Mouse (Mus musculus) right cerebral cortex, adult 2 months (tissue): ENCODE results near the gene Wdr34.
"Not testable (repeated sequence)": the region's sequence is repeated elsewhere in the genome, so short reads cannot be mapped to it uniquely, and the experiment has no call there.

ENCODE experiments used
- DNase-seq, 2 experiments: peaks; one replicate each; pipeline ENCODE4 v3.0.0; 2021 to 2022; ENCODE audit warnings: low spot score in 2 of 2

Gene Wdr34

DNA sequence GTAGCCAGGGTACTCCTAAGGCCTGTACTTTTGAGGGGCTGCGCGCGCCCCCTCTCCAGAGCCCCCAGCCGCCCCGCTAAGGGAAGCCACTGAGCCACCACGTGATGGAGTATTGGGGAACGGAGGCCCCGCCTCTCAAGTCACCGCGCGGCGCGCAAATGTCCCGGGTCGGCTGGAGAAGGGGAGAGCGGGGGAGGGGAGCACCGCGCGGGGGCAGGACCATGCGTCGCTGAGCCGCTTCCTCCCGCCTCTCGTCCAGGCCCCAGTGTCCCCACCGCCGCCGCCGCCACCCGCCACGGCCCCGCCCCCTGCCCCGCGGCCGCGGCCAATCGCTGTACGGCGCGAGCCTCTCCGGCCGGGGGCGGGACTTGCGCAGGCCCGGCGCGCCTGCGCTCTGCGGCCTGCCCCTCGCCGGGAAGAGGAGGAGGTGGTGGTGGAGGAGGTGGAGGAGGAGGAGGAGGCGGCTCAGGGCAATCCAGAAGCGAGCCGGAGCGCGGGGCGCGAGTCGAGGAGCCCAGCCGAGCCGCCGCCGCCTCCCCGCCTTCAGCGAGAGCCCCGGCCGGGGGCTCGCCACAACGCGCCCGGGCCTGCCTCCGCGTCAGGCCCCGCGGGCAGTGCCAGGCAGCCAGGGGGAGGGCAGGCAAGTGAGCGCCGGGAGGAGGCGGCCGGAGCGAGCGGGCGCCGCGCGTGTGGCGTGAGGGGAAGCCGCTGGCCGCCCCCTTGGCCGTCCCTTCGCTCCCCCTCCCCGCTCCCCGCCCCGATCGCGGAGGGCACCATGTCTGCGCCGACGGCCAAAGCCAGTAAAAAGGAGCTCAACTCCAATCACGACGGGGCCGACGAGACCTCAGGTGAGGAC lies 17.6 kb upstream of the Wdr34 start:
- peak; percentile 82 to 85 for DNase-seq

DNA sequence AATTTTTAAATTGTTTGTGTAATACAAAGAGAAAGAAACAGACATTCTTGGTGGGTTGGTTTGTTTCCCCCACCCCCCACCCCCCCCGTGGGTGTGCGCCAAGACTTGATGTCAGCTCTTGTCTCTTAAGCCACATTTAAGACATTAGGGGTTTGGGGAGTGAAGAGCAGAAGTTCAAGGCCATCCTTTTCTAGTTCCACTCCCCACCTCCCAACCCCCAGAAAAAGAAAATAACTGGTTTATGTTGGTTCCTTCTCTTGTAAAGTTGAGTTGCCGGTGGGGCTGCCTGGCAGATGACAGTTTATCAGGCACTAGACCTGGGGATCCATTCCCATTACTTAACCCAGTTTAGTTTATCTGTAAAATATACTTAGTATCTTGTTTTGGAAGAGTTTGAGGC lies 15.6 kb upstream of the Wdr34 start:
- DNase-seq: no peak

DNA sequence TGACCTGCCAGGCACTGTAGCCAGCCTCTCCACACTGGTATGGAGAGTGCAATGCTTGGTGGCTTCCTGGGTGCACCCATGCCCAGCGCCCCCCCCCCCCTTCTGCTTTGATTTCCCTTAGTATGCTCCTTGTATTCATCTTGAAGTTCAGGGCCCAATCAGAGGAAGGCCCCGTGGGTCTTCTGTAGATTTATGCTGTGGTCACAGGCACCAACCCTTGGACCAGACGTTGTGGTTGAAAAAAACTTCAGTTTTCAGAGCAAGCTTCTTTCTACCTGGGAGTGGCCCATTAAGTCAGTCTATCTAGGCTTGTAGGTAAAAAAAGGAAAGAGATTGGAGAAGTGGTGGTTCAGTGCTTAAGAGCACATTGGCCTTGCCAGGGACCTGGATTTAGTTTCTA lies 15.1 kb upstream of the Wdr34 start:
- DNase-seq: no peak

DNA sequence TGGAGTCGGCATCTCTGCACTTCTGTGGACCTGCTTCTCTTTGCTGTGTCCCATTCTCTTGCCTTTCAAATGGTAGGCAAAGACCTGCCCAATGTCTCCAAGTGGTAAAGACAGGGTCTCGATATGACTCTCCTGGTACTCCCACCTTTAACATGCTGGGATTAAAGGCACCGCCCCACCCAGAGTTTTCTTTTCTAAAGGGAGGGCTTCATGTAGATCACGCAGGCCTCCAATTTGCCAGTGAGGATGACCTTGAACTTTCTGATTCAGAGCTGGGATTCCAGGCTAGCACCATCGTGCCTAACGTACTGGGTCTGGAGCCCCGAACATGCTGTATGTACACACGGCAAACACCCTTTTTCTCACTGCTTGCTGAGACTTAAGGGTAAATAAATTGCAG lies 14.6 kb upstream of the Wdr34 start:
- DNase-seq: no peak

DNA sequence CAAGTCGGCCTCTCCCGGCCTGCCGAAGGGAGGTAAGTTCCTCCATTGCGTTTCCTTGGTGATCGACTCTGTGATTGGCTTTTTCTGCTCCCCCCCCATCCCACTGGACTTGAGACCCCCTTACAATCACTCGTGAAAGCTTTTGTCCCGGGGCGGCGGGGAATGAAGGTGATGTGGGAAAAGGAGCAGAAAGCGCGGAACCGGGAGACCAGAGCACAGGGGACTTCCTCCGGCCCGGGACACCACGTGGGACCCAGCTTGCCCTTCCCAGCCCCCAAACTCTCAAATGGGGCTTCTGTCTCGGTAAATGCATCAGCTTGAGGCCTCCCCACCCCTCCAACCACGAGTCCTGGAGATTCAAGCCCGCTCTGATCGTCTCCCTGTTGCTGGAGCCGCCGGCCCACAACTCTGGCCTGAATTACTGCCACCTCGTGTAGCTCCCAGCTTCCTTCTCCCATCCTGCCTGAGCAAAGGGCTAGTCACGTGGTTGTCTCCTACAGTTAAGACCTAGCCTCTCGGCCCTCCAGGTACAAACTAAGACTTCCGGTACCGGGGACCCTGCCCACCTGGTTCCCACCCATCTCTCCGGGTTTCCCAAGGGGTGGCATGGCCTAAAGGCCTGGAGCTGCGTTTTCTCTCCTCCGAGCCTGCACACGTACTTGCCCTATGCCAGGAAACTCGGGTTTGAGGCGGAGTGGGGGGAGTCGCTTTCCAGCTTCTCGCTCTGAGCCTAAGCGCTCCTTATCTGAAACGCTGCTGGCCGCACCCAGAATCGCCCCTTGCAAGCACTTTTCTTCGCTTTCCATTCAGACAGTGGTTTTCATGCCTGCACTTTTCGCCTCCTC lies 13.8 kb upstream of the Wdr34 start:
- DNase-seq: peak; percentile 27 to 38

DNA sequence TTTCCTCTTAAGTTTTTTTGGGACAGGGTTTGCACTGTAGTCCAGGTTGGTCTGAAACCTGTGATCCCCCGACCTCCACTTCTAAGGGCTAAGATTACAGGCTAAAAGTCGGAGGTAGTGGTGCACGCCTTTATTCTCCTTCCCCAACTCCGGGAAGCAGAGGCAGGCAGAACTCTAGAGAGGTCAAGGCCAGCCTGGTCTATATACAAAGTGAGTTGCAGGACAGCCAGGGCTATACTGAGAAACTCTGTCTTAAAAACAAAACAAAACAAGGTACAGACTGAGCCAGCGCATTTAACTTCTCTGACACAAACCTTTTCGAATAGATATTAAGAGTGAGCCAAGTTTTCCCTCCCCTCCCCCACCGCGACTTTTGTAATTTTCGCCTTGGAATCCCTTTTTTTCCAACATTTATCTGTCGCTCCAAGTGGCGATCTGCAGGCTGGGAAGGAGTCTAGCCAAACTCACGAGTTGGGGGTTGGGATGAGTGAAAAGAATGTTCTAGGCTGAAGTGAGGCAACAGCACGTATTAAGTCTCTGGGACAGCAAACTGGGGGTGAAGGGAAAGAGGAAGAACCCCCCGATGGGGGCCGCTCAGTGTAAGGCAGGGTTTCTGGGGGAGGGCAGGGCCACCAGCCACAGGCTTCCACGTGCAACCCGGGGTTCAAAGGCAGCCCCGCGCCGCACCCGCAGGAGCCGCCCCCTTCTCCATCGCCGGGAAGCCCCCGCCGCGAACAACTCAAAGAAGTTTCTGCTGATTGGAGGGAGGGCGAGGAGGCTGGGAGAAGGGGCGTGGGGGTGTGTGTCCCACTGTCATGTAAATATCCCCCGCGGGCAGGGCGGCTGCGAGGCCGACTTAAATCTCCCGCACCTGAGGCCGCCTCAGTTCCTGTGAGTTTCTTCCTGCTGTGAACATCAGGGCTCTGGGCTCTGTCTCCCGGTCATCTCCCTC lies 12.8 kb upstream of the Wdr34 start:
- DNase-seq: no peak

DNA sequence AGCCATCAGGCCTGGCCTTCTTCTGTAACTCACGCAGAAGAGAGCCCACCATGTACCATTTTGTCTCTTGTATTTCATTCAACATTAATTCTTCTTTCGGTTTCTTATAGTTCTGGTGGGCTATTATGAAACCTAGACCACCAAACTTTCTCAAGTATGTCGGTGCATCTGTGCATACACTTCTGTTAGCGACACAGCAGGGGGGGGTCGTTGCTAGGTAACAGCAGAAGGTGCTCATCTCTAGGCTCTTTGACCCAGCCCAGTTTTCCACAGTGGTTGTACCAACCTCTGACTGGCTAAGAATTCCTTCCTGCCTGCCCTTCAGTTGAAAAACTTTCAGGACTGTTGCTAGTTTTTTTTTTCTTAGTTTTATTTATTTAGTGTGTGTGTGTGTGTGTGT lies 9.7 kb upstream of the Wdr34 start:
- no peak for DNase-seq

DNA sequence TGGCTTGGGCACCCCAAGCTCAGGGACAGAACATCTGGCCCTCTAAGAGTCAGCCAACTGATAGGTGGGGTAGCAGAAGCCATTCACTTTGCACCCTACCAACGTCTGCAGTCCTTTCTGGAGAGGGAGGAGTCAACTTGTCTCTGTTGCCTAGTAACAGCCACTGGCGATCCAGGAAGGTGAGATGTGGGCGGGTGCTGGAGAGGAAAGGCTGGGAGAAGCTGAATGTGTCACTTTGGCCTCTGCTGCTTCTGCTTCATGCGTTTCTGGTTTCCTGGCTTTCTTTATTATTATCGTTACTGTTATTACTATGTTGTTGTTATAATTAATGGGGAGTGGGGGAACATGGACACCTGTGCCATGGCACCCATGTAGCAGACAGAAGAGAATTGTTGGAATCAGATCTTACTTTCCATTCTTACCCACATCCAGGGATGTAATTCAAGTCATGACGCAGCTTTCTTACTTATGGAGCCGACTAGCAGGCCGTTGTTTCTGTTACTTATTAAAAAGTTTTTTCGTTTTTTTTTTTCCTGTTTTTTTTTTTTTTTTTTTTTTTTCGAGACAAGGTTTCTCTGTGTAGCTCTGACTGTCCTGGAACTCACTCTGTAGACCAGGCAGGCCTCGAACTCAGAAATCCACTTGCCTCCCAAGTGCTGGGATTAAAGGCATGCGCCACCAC lies 8.7 kb upstream of the Wdr34 start, which contains the start of gene Set:
TSS of gene Set (plus strand) at position 156 of the 682 bp plus-strand sequence.
- DNase-seq: no peak

DNA sequence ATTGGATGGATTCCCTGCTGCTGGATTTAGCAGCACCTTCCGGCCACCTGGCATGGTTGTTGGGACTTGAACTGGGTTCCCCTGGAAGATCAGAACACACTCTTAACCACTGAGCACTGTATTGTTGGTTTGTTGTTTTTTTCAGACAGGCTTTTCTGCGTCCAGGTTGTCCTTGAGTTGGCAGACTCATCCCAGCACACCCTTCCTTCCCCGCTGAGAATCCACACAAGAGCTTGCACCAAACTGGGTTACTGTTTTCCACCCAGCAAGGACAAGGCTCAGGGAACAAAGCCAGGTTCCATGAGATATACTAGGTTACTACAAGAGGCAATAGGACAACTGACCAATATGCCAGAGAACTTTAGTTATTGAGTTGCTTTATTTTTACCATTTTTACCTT lies 8.1 kb upstream of the Wdr34 start:
- DNase-seq: no peak

DNA sequence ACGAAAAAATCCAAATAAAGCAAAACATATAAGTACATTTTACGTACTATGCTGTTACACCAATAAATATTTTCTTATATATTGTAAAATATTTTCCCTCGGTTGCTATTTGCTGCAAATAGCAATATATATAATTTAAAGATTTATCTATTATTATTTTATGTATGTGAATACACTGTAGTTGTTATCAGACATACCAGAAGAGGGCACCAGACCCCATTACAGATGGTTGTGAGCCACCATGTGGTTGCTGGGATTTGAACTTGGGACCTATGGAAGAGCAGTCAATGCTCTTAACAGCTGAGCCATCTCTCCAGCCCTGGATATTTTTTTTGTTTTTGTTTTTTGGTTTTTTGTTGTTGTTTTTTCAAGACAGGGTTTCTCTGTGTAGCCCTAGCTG lies 6.6 kb upstream of the Wdr34 start:
- not testable (repeated sequence) for DNase-seq

DNA sequence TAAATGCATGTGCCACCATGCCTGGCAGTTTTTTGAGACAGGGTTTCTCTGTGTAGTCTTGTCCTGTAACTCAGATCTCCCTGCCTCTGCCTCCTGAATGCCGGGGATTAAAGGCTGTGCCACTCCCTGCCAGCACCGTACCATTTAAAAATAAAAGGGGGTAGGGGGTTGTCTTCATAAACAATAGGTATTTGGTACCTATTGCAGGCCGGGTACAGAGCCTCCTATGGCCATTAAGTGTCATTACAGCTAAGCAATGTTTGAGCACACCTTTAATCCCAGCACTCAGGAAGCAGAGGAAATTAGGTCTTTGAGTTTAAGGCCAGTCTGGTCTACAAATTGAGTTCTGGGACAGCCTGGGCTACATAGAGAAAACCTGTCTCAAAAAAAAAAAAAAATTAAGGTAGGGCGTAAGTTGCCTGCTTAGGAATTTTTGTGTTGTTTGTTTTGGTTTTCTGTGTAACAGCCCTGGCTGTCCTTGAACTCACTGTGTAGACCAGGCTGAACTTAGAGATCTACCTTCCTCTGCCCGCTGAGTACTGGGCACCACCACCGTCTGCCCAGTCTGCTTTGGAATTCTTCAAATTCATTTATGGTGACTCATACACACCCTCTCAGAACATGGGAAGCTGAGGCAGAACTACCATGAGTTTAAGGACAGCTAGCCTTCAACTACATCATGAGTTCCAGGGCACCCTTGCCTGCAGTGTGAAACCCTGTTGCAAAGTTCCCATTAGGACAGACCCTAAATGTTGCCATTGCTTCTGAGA lies 3.5 kb upstream of the Wdr34 start:
- DNase-seq: no peak

DNA sequence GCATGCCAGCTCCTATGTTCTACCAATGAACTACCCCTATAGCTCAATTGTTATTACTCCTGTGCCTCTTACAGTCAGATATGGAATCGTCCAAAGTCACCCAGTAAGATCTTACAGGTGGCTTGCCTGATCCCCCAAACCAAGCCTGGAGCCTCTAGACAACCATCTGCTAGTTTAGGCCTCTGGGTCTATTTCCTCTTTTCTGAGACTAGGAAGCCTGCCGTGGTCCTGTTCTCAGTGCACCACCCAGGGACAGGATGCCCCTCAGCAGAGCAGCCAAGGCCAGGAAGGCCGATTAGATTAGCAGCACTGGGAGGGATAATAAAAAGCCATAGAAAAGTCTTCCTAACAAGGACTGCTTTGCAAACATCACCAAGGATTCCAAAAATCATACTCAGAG lies 1.1 kb upstream of the Wdr34 start:
- no peak for DNase-seq

DNA sequence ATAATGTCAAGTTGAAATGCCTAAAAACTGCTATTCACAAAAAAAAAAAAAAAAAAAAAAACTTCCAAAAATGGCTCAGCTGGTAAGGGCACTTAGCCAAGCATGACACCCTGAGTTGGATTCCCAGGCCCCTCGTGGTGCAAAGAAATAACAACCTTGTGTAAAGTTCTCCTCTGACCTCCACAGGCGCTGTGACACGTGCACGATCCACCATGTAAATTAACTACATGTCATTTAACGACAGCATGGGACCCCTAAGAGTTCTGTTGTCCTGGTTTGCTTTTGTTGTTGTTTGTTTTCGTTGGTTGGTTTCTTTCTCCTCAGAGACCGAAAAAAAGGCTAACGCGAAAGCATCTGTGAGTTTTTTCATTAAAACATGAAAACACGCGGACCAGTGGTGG lies 580 bp downstream of the Wdr34 start:
- DNase-seq: no peak

DNA sequence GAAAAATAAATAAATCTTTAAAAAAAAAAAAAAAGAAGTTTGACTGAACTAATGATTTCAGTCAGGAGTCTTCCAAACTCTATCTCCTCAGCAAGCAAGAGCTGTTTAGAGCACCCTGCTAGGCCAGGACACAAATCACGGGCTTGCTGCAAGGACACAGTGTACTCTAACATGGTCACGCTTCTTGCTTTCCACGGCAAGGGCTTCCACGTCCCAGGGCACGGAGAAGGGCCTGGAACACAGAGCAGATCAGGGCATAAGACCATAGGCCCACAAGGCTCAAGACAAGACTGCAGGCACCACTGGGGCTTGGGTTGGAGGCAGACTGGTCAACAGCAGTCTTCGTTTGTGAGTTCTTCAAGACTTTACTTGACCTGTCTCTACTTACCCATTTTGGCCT lies 1.6 kb downstream of the Wdr34 start:
- DNase-seq: no peak

DNA sequence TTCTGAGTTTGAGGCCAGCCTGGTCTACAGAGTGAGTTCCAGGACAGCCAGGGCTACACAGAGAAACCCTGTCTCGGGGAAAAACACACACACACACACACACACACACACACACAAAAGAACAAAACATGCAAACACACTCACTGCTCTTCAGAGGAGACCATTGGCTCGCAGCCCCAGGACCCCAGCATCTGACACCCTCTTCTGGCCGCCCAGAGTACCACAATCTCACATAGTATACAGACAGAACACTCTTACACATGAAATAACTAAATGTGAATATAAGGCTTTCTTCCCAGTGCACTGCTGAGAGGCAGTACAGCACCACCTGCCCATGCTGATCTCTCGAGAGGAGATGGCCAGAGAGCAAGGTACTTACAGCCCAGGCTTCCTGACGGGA lies 4.1 kb downstream of the Wdr34 start:
- DNase-seq: no peak

DNA sequence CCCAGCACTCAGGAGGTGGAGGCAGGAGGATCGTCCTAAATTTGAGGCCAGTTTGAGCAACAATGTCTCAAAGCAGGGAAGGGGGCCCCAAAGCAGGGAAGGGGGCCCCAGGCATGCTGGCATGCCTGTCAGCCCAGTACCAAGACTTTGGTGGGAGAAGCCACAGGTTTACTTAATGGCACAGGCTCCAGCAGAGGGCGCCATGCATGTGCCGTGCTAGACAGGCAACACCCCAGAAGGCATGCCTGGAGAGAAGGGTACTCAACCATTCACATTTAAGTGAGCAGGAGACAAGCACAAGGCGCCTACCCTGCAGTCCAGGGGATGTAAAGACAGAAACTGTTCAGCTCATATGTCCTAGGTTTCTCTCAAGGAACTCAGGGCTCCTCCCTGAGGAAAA lies 6.2 kb downstream of the Wdr34 start:
- peak; percentile 77 to 79 for DNase-seq

DNA sequence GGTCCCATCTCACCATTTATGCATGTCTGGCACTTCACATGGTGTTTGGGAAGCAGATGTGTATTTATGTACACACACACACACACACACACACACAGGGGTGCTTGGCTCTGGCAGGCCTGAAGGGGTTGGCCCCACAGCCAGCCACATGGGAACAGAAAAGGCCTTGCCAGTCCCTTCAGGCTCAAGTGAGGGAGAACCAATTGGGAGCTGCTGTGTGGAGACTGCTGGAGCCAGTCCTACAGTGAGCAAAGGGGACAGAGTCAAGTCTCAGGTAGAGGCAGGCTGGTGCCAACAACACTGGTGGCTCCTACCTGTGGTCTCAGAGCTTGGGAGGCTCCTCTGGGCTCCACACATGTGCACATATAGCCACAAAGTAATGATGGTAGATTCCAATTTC lies 9.0 kb downstream of the Wdr34 start:
- DNase-seq: no peak

DNA sequence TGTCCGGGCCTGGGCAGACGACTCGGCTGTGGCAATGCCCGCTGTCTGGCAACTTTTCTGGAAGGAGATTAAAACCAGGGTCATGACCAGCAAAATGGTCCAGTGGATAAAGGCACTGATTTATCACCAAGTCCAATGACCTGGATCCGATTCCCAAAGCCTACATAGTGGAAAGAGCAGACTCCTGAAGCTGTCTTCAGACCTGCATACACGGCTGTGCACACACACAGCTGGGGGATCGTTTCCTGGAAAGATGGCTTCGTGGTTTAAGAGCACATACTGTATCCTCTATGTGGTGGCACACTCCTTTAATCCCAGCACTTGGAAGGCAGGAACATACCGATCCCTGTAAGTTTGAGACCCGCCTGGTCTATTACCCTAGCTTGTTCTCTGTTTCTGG lies 10.3 kb downstream of the Wdr34 start:
- DNase-seq: no peak

DNA sequence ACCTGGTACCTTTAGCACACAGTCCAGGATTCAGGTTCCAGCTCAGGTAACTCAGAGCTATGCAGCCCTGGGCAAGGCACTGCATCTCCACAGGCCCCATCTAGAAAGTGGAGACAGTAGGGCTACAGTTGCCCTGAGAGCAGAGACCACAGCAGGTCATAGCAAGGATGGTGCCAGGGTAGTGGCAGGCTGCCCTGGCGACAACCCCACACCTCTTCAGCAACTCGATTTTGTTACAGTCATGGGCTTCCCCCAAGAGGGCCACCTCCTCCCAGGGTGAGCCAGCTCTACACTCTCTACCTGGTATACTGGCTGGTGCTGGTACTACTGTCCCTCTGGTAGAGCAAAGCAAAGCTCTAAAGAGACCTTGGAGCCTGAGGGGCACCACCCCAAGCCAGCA lies 10.9 kb downstream of the Wdr34 start:
- DNase-seq: no peak

DNA sequence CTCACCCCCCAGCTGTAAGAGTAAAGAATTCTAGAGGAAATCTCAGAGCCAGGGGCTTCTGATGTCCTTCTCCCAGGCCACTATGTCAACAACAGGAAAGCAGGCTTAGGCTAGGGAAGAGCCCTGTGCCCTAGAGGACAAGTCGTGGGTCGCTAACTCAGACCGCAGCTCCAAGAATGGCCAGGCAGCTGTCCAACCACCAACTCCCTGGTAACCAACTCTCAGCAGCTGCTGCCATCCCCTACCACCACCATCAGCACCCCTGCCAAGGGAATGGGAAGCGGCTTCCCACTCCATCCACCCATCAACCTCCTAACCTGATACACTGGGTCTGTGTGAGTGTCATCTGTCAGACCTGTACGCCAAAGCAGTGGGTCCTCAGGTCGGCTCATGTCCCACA lies 15.7 kb downstream of the Wdr34 start:
- DNase-seq: peak in 1 of 2 experiments; percentile 26
